Mouse (Mus musculus) urinary bladder, postnatal 25 days (tissue): Measurements from ENCODE around the gene Smyd4.

Experiments used
- DNase-seq: peaks from one replicate; pipeline ENCODE4 v3.0.0; 2022; ENCODE audit warnings: low spot score

Smyd4 gene

GRCm38 (mm10) chr11:75348199-75348889, at the start of gene Smyd4, which contains the start of gene Rpa1:
Gene Smyd4 (plus strand): TSS chr11:75348433.
Gene Rpa1 (minus strand): TSS chr11:75348324.
- peak; percentile 90 for DNase-seq

GRCm38 (mm10) chr11:75298491-75298890, 49.7 kb upstream of the Smyd4 start:
- DNase-seq, result no peak

- no peak for DNase-seq
Observed at GRCm38 (mm10) chr11:75299786-75300185, 48.4 kb upstream of the Smyd4 start.

GRCm38 (mm10) chr11:75300954-75301353, 47.3 kb upstream of the Smyd4 start:
- DNase-seq, result no peak

GRCm38 (mm10) chr11:75304797-75305196, 43.4 kb upstream of the Smyd4 start:
- no peak for DNase-seq

GRCm38 (mm10) chr11:75308650-75309049, 39.6 kb upstream of the Smyd4 start:
- no peak for DNase-seq

GRCm38 (mm10) chr11:75310813-75311212, 37.4 kb upstream of the Smyd4 start:
- no peak for DNase-seq

- no peak for DNase-seq
Observed at GRCm38 (mm10) chr11:75311751-75312150, 36.5 kb upstream of the Smyd4 start.

- DNase-seq, result no peak
Observed at GRCm38 (mm10) chr11:75313834-75314233, 34.4 kb upstream of the Smyd4 start.

- DNase-seq, result no peak
Observed at GRCm38 (mm10) chr11:75318351-75319221, 29.6 kb upstream of the Smyd4 start.

GRCm38 (mm10) chr11:75319246-75319645, 29.0 kb upstream of the Smyd4 start:
- no peak for DNase-seq

- DNase-seq, result no peak
Observed at GRCm38 (mm10) chr11:75323326-75323737, 24.9 kb upstream of the Smyd4 start.

- no peak for DNase-seq
Observed at GRCm38 (mm10) chr11:75324433-75324832, 23.8 kb upstream of the Smyd4 start.

GRCm38 (mm10) chr11:75325116-75325968, 22.9 kb upstream of the Smyd4 start:
- DNase-seq, result no peak

GRCm38 (mm10) chr11:75325969-75326311, 22.3 kb upstream of the Smyd4 start:
- DNase-seq, result no peak

- no peak for DNase-seq
Observed at GRCm38 (mm10) chr11:75336676-75337075, 11.6 kb upstream of the Smyd4 start.

- no peak for DNase-seq
Observed at GRCm38 (mm10) chr11:75337246-75337645, 11.0 kb upstream of the Smyd4 start.

GRCm38 (mm10) chr11:75340076-75340475, 8.2 kb upstream of the Smyd4 start:
- DNase-seq, result no peak

GRCm38 (mm10) chr11:75340698-75341345, 7.4 kb upstream of the Smyd4 start:
- DNase-seq, result no peak

GRCm38 (mm10) chr11:75343096-75343495, 5.1 kb upstream of the Smyd4 start:
- no peak for DNase-seq

- no peak for DNase-seq
Observed at GRCm38 (mm10) chr11:75344163-75344562, 4.1 kb upstream of the Smyd4 start.

GRCm38 (mm10) chr11:75344716-75345115, 3.5 kb upstream of the Smyd4 start:
- no peak for DNase-seq
